Mouse (Mus musculus) liver, embryonic 14.5 days (tissue): ENCODE data around the gene Enoph1.

ENCODE experiments used
- CTCF ChIP-seq: IDR thresholded peaks from 2 replicates; pipeline ENCODE4 v1.5.1; 2016; ENCODE audit warnings: antibody characterized with exemption, low read depth, control low read depth
- EP300 ChIP-seq: IDR thresholded peaks from 2 replicates; pipeline ENCODE4 v1.6.1; 2016; ENCODE audit warnings: antibody characterized with exemption, low read depth

GRCm38 (mm10) chr5:100007040-100007375 lies 32.8 kb upstream of the Enoph1 start:
- TF ChIP-seq EP300 (no peak), CTCF (peak; percentile 61)
